Mouse (Mus musculus) liver, postnatal 0 days (tissue): ENCODE measurements at regions not wholly inside any gene's neighbourhood (a gene's known extent, or its start where the extent isn't known, plus 50 kb on each side); places are given as distances from the start of the nearest gene placed in this dataset.

Experiments
- ATAC-seq: fragments of 200-750 bp; cut with Nextera tagmentation; 2 replicates; pipeline ENCODE4 v1.8.0; 2017; ENCODE audit warnings: mild to moderate bottlenecking, moderate library complexity
- DNase-seq: peaks from one replicate; pipeline ENCODE4 v3.0.0-alpha.2; 2016
- H3K27ac ChIP-seq: fragments of 300-500 bp; sonication (generic); 2 replicates; pipeline ENCODE4 v1.5.1; 2014; ENCODE audit warnings: antibody characterized with exemption, moderate library complexity, mild to moderate bottlenecking, low read depth
- H3K27me3 ChIP-seq: fragments of 300-500 bp; sonication (generic); 2 replicates; pipeline ENCODE4 v1.6.1; 2014; ENCODE audit warnings: low read length, control low read depth, mixed read lengths; ENCODE audit not compliant: insufficient read depth
- H3K36me3 ChIP-seq: fragments of 300-500 bp; sonication (generic); replicated peaks from 2 replicates; pipeline ENCODE4 v1.6.1; 2014; ENCODE audit warnings: mild to moderate bottlenecking, control low read depth, low read length, moderate library complexity, mixed read lengths; ENCODE audit not compliant: insufficient read depth
- H3K4me1 ChIP-seq: fragments of 300-500 bp; sonication (generic); 2 replicates; pipeline ENCODE4 v1.6.1; 2014; ENCODE audit warnings: antibody characterized with exemption, mild to moderate bottlenecking, control low read depth; ENCODE audit not compliant: insufficient read depth
- H3K4me2 ChIP-seq: fragments of 300-500 bp; sonication (generic); 2 replicates; pipeline ENCODE4 v1.6.1; 2014; ENCODE audit warnings: low read depth, mild to moderate bottlenecking, low read length, moderate library complexity, mixed read lengths
- H3K4me3 ChIP-seq: fragments of 300-500 bp; sonication (generic); 2 replicates; pipeline ENCODE4 v1.5.1; 2014; ENCODE audit warnings: low read depth, low read length
- H3K9ac ChIP-seq: fragments of 300-500 bp; sonication (generic); replicated peaks from 2 replicates; pipeline ENCODE4 v1.6.1; 2014; ENCODE audit warnings: mild to moderate bottlenecking, moderate library complexity
- H3K9me3 ChIP-seq: fragments of 300-500 bp; sonication (generic); 2 replicates; pipeline ENCODE4 v1.6.1; 2016; ENCODE audit warnings: mild to moderate bottlenecking, control low read depth, low read length, mixed read lengths
- CTCF ChIP-seq: sonication (generic); IDR thresholded peaks from 2 replicates; pipeline ENCODE4 v1.5.1; 2016; ENCODE audit warnings: antibody characterized with exemption, low read depth
- EP300 ChIP-seq: IDR thresholded peaks from 2 replicates; pipeline ENCODE4 v1.6.1; 2016; ENCODE audit warnings: antibody characterized with exemption, low read depth, mild to moderate bottlenecking
- WGBS: fragments of 180-500 bp; shearing (Covaris S2); extraction: QIAGEN DNeasy Blood & Tissue Kit; methylation state at CpG from one replicate; pipeline ENCODE4 v1.1.7; 2014; ENCODE audit not compliant: insufficient replicate concordance; 5-methylcytosine and 5-hydroxymethylcytosine counted together

DNA sequence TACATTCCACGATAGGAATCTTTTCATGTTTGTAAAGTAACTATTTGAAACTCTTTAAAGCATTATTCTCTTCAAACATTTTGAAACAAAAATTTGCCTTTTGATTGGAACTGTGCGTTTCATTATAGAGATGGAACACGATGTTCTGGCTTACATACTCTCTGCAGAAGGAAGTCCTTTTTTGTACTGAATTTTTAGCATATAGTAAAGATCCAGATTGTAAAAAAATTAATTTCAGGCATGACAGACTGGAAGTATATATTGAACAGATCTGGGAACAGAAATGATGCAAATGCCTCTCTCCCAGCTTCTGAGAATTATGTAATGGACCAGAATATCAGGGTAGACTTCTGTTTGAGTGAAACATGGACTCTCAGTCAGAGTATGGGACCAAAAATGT is 566.0 kb upstream of the Mef2c start:
- no peak for DNase-seq

DNA sequence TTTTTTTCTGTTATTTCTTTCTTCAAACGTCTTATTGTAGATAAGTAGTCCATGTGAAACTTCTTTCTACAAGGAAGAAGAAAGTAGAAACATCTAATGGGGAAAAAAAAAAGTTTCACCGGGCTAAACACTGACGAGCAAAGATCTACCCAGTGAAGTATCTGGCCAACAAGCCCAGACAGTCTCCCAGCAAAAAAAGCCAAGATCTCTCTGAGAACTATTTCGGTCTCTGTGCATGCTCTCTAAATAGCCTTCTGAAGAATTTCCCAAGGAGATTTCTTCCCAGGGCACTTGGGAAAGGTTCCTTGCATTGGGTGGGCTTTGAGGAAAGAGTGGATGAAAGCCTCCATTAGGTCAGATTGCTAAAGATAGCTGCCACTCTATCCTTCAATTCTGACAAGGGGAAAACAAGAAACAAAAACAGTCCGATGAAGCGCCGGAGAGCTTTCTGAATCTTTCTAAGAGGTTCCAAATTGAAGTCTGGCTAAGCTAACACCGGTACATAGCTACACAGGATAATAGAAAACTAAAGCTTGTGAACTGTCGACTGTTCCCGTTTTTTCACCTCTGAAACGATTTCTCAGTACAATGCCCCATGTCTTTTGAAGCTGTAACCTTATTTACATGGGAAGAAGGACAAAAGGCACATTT is 561.0 kb upstream of the Mef2c start:
- Histone ChIP-seq H3K9me3 (no peaks in the 10 kb centered on the region), H3K36me3 (no peaks in the 10 kb centered on the region), H3K9ac (no peak overlapping the region), H3K4me1 (no peaks in the 10 kb centered on the region), H3K4me3 (no peak overlapping the region), H3K4me2 (no peak overlapping the region), H3K27me3 (no peaks in the 10 kb centered on the region), H3K27ac (no peak overlapping the region)
- WGBS, result 74% methylated on average over 11 of the region's 11 CpGs
- ATAC-seq, result no peak
- no peak for TF ChIP-seq EP300
- DNase-seq, result no peak

More for the DNA sequence above, 566.0 kb upstream of the Mef2c start:
- no peak overlapping the region for H3K9ac ChIP-seq
- no peaks in the 10 kb centered on the region for H3K4me1 ChIP-seq
- TF ChIP-seq CTCF, result no peak
- no peak for TF ChIP-seq EP300
- H3K27me3 ChIP-seq, result no peaks in the 10 kb centered on the region
- no peak overlapping the region for H3K27ac ChIP-seq
- 77% methylated on average over 3 of the region's 3 CpGs for WGBS
- H3K36me3 ChIP-seq, result no peaks in the 10 kb centered on the region
- no peak overlapping the region for H3K4me2 ChIP-seq
- no peak overlapping the region for H3K4me3 ChIP-seq
- H3K9me3 ChIP-seq, result no peaks in the 10 kb centered on the region
- ATAC-seq, result no peak

DNA sequence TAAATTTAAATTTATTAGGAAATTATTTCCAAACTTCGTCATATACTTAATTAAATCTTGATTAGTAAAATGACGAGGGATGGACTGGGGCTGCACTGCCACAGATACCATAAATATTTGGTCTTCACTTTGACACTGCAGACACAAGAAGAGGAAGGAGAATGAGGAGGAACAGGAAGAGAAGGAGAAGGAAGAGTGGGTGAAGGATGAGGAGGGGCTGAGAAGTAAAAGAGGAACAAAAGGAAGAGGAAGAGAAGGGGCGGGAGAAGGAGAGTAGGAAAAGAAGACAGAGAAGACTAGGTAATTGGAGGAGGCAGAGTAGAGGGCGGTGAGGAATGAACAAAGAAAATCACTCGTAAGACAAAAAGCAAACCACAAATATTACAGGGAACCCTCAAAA is 556.9 kb upstream of the Mef2c start:
- Histone ChIP-seq H3K4me3 (no peak overlapping the region), H3K4me1 (no peaks in the 10 kb centered on the region), H3K9ac (no peak overlapping the region), H3K27ac (no peak overlapping the region), H3K4me2 (no peak overlapping the region), H3K9me3 (no peaks in the 10 kb centered on the region), H3K36me3 (no peaks in the 10 kb centered on the region), H3K27me3 (no peaks in the 10 kb centered on the region)
- TF ChIP-seq EP300 (no peak), CTCF (no peak)
- ATAC-seq (no peak), DNase-seq (no peak)
- 67% methylated on average over 5 of the region's 5 CpGs for WGBS

DNA sequence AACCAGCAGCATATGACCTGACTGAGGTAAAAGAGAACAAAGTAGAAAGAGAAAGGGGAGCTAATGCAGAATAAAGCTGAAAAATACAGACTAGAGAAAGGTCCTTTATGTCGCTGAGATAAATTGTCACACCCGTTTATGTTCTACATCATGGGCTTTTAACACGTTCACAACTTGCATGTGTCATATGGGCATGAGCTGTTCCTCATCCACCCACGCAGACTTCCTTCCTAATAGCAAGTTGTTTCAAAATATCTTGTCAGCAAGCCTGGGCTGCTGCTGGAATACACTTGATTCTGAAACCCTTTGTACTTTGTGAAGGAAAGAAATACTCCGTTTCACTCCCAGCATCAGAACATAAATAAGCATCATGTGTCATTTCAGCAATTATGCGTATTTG is 554.3 kb upstream of the Mef2c start:
- Histone ChIP-seq H3K36me3 (no peaks in the 10 kb centered on the region), H3K4me3 (no peak overlapping the region), H3K27me3 (no peaks in the 10 kb centered on the region), H3K9ac (no peak overlapping the region), H3K27ac (no peak overlapping the region), H3K9me3 (no peaks in the 10 kb centered on the region), H3K4me1 (no peaks in the 10 kb centered on the region), H3K4me2 (no peak overlapping the region)
- DNase-seq, result no peak
- no peak for ATAC-seq
- no peak for TF ChIP-seq CTCF
- TF ChIP-seq EP300, result no peak
- WGBS, result 34% methylated on average over 6 of the region's 6 CpGs

DNA sequence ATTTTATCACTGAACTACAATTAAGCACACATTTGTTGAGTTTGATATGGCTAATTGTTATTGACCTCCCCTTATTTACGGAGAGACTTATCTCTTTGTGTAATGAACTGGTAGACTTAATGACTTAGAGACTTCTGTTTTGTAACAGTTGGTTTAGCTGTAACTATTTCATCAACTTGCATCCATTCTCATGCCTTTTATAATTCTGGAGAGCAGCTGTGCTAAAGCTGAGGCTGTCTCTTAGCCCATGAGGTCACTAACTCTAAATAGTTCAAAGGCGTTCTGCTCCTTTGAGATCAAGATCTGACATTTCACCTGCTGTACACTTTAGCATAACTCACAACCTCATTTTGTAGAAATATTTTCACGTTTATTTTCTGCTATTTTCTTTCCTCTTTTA is 541.5 kb upstream of the Mef2c start:
- no peaks in the 10 kb centered on the region for H3K9me3 ChIP-seq

DNA sequence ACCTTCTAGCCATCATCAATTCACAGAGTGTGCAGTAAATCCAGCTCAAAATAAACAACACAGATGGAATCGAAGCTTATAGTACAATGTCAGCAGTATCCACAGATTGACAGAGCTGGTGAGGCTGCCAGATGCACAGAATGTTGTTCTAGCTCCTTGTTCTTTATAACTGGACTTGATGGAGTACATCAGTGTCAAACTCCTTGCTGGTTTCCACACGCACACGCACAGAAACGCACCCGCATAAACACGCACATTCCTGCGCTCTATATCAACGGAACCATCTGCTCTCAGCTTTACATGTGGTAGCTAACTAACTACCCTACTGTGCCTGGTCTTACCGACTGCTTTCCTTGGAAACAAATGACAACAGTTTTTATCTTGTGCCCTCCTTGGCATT is 532.1 kb upstream of the Mef2c start:
- H3K9ac ChIP-seq, result no peak overlapping the region
- H3K4me3 ChIP-seq, result no peak overlapping the region
- H3K27ac ChIP-seq, result no peak overlapping the region
- H3K9me3 ChIP-seq, result no peaks in the 10 kb centered on the region
- no peaks in the 10 kb centered on the region for H3K36me3 ChIP-seq
- H3K4me2 ChIP-seq, result no peak overlapping the region
- WGBS, result 83% methylated on average over 9 of the region's 9 CpGs
- no peaks in the 10 kb centered on the region for H3K27me3 ChIP-seq
- no peaks in the 10 kb centered on the region for H3K4me1 ChIP-seq
- TF ChIP-seq EP300 (no peak), CTCF (no peak)
- no peak for ATAC-seq
- no peak for DNase-seq

More for the DNA sequence above, 541.5 kb upstream of the Mef2c start:
- ATAC-seq (no peak), DNase-seq (no peak)
- no peaks in the 10 kb centered on the region for H3K36me3 ChIP-seq
- H3K4me3 ChIP-seq, result no peak overlapping the region
- H3K27me3 ChIP-seq, result no peaks in the 10 kb centered on the region
- no peak overlapping the region for H3K27ac ChIP-seq
- 68% methylated on average over 3 of the region's 3 CpGs for WGBS
- H3K4me2 ChIP-seq, result no peak overlapping the region
- TF ChIP-seq EP300, result no peak
- no peak for TF ChIP-seq CTCF
- H3K4me1 ChIP-seq, result no peaks in the 10 kb centered on the region
- H3K9ac ChIP-seq, result no peak overlapping the region
